Mouse (Mus musculus) kidney, embryonic 15.5 days (tissue): ENCODE measurements around the gene Catsperg1. TPM values are rescaled to one million over a fixed set of nuclear protein-coding genes. Genes with fewer than 3 reads are reported as not detected.

Experiments used
- ATAC-seq: fragments of 200-750 bp; cut with Nextera tagmentation; replicated peaks from 2 replicates; pipeline ENCODE4 v1.8.0; 2017; ENCODE audit warnings: moderate TSS enrichment; ENCODE audit not compliant: low FRiP score
- H3K27ac ChIP-seq: fragments of 300-500 bp; sonication (generic); 2 replicates; pipeline ENCODE4 v1.5.1; 2015; ENCODE audit warnings: mild to moderate bottlenecking, inconsistent platforms
- H3K27me3 ChIP-seq: fragments of 300-500 bp; sonication (generic); 2 replicates; pipeline ENCODE4 v1.6.1; 2015; ENCODE audit warnings: inconsistent platforms
- H3K36me3 ChIP-seq: fragments of 300-500 bp; sonication (generic); 2 replicates; pipeline ENCODE4 v1.6.1; 2015; ENCODE audit warnings: inconsistent platforms
- H3K4me1 ChIP-seq: fragments of 300-500 bp; sonication (generic); 2 replicates; pipeline ENCODE4 v1.6.1; 2015; ENCODE audit warnings: inconsistent platforms
- H3K4me2 ChIP-seq: fragments of 300-500 bp; sonication (generic); 2 replicates; pipeline ENCODE4 v1.6.1; 2015; ENCODE audit warnings: moderate library complexity, mild to moderate bottlenecking, inconsistent platforms
- H3K4me3 ChIP-seq: fragments of 300-500 bp; sonication (generic); replicated peaks from 2 replicates; pipeline ENCODE4 v1.5.1; 2015; ENCODE audit warnings: mild to moderate bottlenecking, inconsistent platforms
- H3K9ac ChIP-seq: fragments of 300-500 bp; sonication (generic); 2 replicates; pipeline ENCODE4 v1.6.1; 2015; ENCODE audit warnings: mild to moderate bottlenecking, inconsistent platforms
- H3K9me3 ChIP-seq: fragments of 300-500 bp; sonication (generic); replicated peaks from 2 replicates; pipeline ENCODE4 v1.6.1; 2016; ENCODE audit warnings: inconsistent platforms
- WGBS: fragments of 180-500 bp; shearing (Covaris S2); methylation state at CpG from one replicate; pipeline ENCODE4 v1.1.7; 2015; ENCODE audit warnings: mixed read lengths; 5-methylcytosine and 5-hydroxymethylcytosine counted together
- polyA plus RNA-seq: library from polyadenylated mRNA; unstranded; fragments of >200 nt; fragmentation: Nextera tagmentation; extraction: Ambion mirVana; gene quantifications from 2 replicates; pipeline ENCODE4 v1.2.1, GENCODE M21; 2015

Gene Catsperg1
- polyA plus RNA-seq, 1 experiment from 2014 or later = 0.96 TPM

DNA sequence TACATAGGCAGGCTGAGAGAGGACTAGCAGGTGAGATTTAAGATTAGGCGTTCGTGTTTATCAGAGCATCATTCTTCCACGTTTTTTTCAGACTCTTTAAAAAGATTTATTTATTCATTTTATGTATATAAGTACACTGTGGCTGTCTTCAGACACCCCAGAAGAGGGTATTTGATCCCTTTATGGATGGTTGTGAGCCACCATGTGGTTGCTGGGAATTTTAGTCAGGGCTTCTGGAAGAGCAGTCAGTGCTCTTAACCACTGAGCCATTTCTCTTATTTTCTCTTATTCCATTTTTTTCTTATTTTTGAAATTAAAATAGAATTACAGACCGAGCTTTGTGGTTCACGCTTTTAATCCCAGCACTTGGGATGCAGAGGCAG lies 33.0 kb downstream of the Catsperg1 start:
- Histone ChIP-seq H3K36me3 (peaks cover 18% of the 10 kb centered on the region), H3K4me2 (peak overlapping the region; percentile 80), H3K4me3 (peak overlapping the region; percentile 78), H3K4me1 (peaks cover 18% of the 10 kb centered on the region), H3K27ac (peak overlapping the region; percentile 41; the same call in 1 of the 2 replicates), H3K9ac (no peak overlapping the region), H3K9me3 (no peaks in the 10 kb centered on the region), H3K27me3 (no peaks in the 10 kb centered on the region)
- WGBS = 44% methylated on average over 5 of the region's 5 CpGs
- peak; percentile 20; the same call in 1 of the 2 replicates for ATAC-seq

DNA sequence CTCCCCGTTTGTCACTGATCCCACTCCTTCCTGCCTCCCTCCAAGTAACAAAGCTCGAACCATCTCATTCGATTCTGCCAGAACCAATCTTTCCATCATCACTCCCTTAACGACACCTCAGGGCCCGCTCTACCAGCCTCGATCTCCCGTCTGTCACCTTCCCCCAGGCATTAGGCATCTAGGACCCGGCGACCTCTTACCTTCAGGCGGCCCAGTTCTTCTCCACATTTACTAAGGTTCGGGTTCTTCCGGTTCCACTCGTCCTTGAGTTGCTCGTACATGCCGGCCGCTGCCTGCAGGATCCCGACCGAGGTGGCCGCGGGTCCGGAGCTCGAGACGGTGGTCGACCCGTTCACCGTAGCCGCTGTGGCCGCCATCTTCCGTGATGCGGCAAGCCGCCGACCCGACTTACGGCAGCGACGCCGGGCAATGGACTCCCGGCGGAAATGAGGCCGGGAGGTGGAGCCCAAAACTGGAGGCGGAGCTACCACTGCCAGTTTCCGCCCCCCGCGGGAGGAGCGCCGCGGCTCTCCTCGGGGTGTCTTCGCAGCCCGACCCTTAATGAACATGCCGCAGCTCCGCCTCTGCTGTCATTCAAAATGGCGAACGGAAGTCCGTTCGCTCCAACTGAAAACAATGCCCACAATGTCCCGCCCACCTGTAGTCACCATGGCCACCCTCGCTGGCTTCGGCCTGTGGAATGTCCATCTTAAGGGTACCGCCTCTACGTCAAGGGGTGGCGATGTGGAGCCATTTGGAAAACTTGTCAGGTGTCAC lies 33.6 kb downstream of the Catsperg1 start, which contains the start of gene Psmd8:
TSS of gene Psmd8 (minus strand) at position 625 of the 777 bp plus-strand sequence.
- Histone ChIP-seq H3K27me3 (no peaks in the 10 kb centered on the region), H3K36me3 (peaks cover 24% of the 10 kb centered on the region), H3K4me3 (peak within 1 kb of the TSS; percentile 78), H3K27ac (peak within 1 kb of the TSS; percentile 70), H3K4me1 (peaks cover 18% of the 10 kb centered on the region), H3K4me2 (peak within 1 kb of the TSS; percentile 80), H3K9me3 (no peaks in the 10 kb centered on the region), H3K9ac (peak within 1 kb of the TSS; percentile 76)
- under 1% methylated on average over 62 of the region's 62 CpGs for WGBS
- ATAC-seq = peak; percentile 97

GRCm38 (mm10) chr7:29179323-29179722 lies 34.5 kb downstream of the Catsperg1 start:
- WGBS = 38% methylated on average over 7 of the region's 7 CpGs

GRCm38 (mm10) chr7:29178106-29178505 lies 35.7 kb downstream of the Catsperg1 start:
- Histone ChIP-seq H3K36me3 (peaks cover 46% of the 10 kb centered on the region), H3K9me3 (no peaks in the 10 kb centered on the region), H3K27ac (no peak overlapping the region), H3K27me3 (peaks cover 16% of the 10 kb centered on the region), H3K4me2 (no peak overlapping the region), H3K4me1 (peaks cover 19% of the 10 kb centered on the region), H3K9ac (no peak overlapping the region), H3K4me3 (no peak overlapping the region)
- ATAC-seq = no peak
- 96% methylated on average over 4 of the region's 4 CpGs for WGBS

More at GRCm38 (mm10) chr7:29179323-29179722, 34.5 kb downstream of the Catsperg1 start:
- Histone ChIP-seq H3K36me3 (peaks cover 34% of the 10 kb centered on the region), H3K27me3 (peaks cover 7% of the 10 kb centered on the region), H3K4me2 (peak overlapping the region; percentile 80), H3K27ac (no peak overlapping the region), H3K4me3 (peak overlapping the region; percentile 78), H3K4me1 (peaks cover 18% of the 10 kb centered on the region), H3K9me3 (no peaks in the 10 kb centered on the region), H3K9ac (peak overlapping the region; percentile 76)
- ATAC-seq = no peak

- Histone ChIP-seq H3K27ac (no peak overlapping the region), H3K9ac (0 out of 2 replicates have a peak overlapping the region, but pooled peaks have one; percentile 49), H3K4me2 (peak overlapping the region; percentile 92; the same call in 1 of the 2 replicates), H3K4me3 (peak overlapping the region; percentile 76; the same call in 1 of the 2 replicates), H3K36me3 (peaks cover 48% of the 10 kb centered on the region), H3K4me1 (peaks cover 51% of the 10 kb centered on the region), H3K27me3 (peaks cover 43% of the 10 kb centered on the region), H3K9me3 (no peaks in the 10 kb centered on the region)
- WGBS = 49% methylated on average over 32 of the region's 32 CpGs
- ATAC-seq = no peak
These were observed 41.3 kb downstream of the Catsperg1 start for GRCm38 (mm10) chr7:29172390-29173016.

GRCm38 (mm10) chr7:29171562-29172097 lies 42.2 kb downstream of the Catsperg1 start:
- peak overlapping the region; percentile 76 for H3K4me3 ChIP-seq
- peaks cover 41% of the 10 kb centered on the region for H3K36me3 ChIP-seq
- H3K27me3 ChIP-seq = peaks cover 43% of the 10 kb centered on the region
- H3K9ac ChIP-seq = peak overlapping the region; percentile 49
- no peaks in the 10 kb centered on the region for H3K9me3 ChIP-seq
- peak overlapping the region; percentile 92 for H3K4me2 ChIP-seq
- no peak for ATAC-seq
- 6% methylated on average over 34 of the region's 34 CpGs for WGBS
- no peak overlapping the region for H3K27ac ChIP-seq
- H3K4me1 ChIP-seq = peaks cover 51% of the 10 kb centered on the region

GRCm38 (mm10) chr7:29170755-29171561 lies 42.9 kb downstream of the Catsperg1 start:
- peak overlapping the region; percentile 76 for H3K4me3 ChIP-seq
- H3K4me1 ChIP-seq = peaks cover 51% of the 10 kb centered on the region
- 1% methylated on average over 43 of the region's 43 CpGs for WGBS
- H3K27me3 ChIP-seq = peaks cover 43% of the 10 kb centered on the region
- H3K9ac ChIP-seq = peak overlapping the region; percentile 49
- peak overlapping the region; percentile 93; the same call in 1 of the 2 replicates for H3K27ac ChIP-seq
- peaks cover 35% of the 10 kb centered on the region for H3K36me3 ChIP-seq
- H3K9me3 ChIP-seq = no peaks in the 10 kb centered on the region
- H3K4me2 ChIP-seq = peak overlapping the region; percentile 92
- peak; percentile 5 for ATAC-seq

DNA sequence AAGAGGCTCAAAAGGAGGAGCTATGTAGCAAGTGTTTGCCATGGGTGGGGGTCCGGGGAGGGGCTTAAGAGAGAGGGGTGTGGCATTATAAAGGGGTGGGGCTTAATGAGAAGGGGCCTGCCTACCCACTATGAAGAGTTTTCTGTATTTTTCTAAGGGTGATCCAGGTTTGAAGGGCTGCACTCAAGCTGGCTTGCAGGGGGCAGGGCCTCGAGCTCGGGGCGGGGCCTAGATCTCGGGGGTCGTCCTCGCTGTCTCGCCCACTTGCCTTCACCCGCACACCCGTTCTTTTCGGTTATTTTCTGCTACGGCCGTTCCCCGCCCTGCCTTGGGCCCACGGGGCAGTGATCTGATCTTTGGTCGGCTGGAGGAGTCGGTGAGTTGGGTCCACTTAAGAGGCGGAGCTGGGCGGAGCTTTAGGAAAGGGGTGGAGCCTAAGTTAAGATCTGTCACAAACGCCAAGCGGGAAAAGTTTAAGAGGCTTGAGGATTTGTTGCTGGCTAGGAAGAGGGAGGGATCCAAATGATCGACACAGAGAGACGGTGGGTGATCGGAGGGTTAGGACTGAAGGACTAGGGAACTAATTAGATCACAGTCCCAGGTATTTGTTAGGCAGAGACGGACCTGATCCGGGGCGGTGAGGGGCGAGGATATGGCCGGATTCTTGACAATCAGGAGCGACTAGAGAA lies 43.6 kb downstream of the Catsperg1 start, which contains the start of the genes Ggn and Spred3:
TSS of gene Ggn (plus strand) at position 145 of the 689 bp plus-strand sequence.
TSS of gene Spred3 (minus strand) at position 346 of the 689 bp plus-strand sequence.
- ATAC-seq = peak; percentile 74
- peak within 1 kb of the TSS; percentile 76 for H3K4me3 ChIP-seq
- H3K36me3 ChIP-seq = peaks cover 30% of the 10 kb centered on the region
- peaks cover 43% of the 10 kb centered on the region for H3K27me3 ChIP-seq
- peaks cover 51% of the 10 kb centered on the region for H3K4me1 ChIP-seq
- no peaks in the 10 kb centered on the region for H3K9me3 ChIP-seq
- WGBS = under 1% methylated on average over 30 of the region's 30 CpGs
- peak within 1 kb of the TSS; percentile 60 for H3K9ac ChIP-seq
- peak within 1 kb of the TSS; percentile 93 for H3K27ac ChIP-seq
- H3K4me2 ChIP-seq = peak within 1 kb of the TSS; percentile 92

- H3K27ac ChIP-seq = peak overlapping the region; percentile 93
- peak overlapping the region; percentile 92 for H3K4me2 ChIP-seq
- H3K4me3 ChIP-seq = peak overlapping the region; percentile 76
- H3K27me3 ChIP-seq = peaks cover 37% of the 10 kb centered on the region
- H3K36me3 ChIP-seq = peaks cover 22% of the 10 kb centered on the region
- WGBS = under 1% methylated on average over 30 of the region's 39 CpGs
- peaks cover 51% of the 10 kb centered on the region for H3K4me1 ChIP-seq
- peak; percentile 91 for ATAC-seq
- no peaks in the 10 kb centered on the region for H3K9me3 ChIP-seq
- peak overlapping the region; percentile 60 for H3K9ac ChIP-seq
These were observed 44.4 kb downstream of the Catsperg1 start for GRCm38 (mm10) chr7:29169231-29170065.

DNA sequence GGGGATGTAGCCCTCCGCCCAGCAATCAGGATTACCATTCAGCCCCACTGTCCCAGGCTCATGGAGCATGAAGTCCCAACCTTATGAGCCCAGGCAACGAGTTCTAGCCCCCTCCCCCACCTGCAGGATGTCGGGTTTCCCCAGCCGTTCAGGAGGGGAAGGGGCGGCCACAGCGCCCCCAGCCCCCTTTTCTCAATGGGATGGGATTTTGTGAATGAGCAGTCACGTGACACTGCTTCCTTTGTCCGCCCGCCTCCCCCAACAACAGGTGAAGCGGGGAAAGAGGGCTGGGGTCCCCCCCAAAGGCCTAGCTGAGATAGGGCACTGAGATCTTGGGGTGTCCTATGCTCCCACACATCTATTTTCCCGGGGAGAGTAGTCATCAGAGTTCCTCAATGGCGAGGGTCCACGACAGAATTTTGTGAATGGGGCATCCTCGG lies 45.0 kb downstream of the Catsperg1 start:
- no peak for ATAC-seq
- H3K4me3 ChIP-seq = peak overlapping the region; percentile 76
- peak overlapping the region; percentile 93 for H3K27ac ChIP-seq
- WGBS = 1% methylated on average over 14 of the region's 14 CpGs
- H3K4me2 ChIP-seq = peak overlapping the region; percentile 92
- H3K9ac ChIP-seq = peak overlapping the region; percentile 60
- no peaks in the 10 kb centered on the region for H3K9me3 ChIP-seq
- peaks cover 34% of the 10 kb centered on the region for H3K27me3 ChIP-seq
- H3K36me3 ChIP-seq = peaks cover 16% of the 10 kb centered on the region
- H3K4me1 ChIP-seq = peaks cover 51% of the 10 kb centered on the region
